Mouse (Mus musculus) MEL (cell line): ENCODE results near the gene Tspan14. TPM values are rescaled to one million over a fixed set of nuclear protein-coding genes. Genes with fewer than 3 reads are reported as not detected.
A peak's percentile ranks its signal among the peaks of the same experiment; 100 is the strongest.

ENCODE experiments used
- DNase-seq: peaks from one replicate; pipeline ENCODE4 v3.0.0; 2011; ENCODE audit warnings: low read depth, low spot score
- H3K27ac ChIP-seq: 2 replicates; pipeline ENCODE4 v1.5.1; 2012; ENCODE audit warnings: low read depth, mild to moderate bottlenecking, control low read depth, low read length, moderate library complexity; ENCODE audit not compliant: control insufficient read depth
- H3K27me3 ChIP-seq, 2 experiments: fragments of 150-350 bp in 1 of 2; sonication (generic) in 1 of 2; 2 replicates each; pipeline ENCODE4 v1.6.1; 2012; ENCODE audit warnings: low read length in 2 of 2, mild to moderate bottlenecking in 2 of 2, improper control_type of control experiment in 1 of 2, moderate library complexity in 1 of 2; ENCODE audit not compliant: insufficient read depth in 2 of 2, control insufficient read depth in 1 of 2
- H3K36me3 ChIP-seq, 2 experiments: 2 replicates each; pipeline ENCODE4 v1.6.1; 2012 to 2014; ENCODE audit warnings: low read length in 2 of 2, improper control_type of control experiment in 1 of 2, inconsistent platforms in 1 of 2, mild to moderate bottlenecking in 1 of 2; ENCODE audit not compliant: insufficient read depth in 2 of 2, control insufficient read depth in 1 of 2
- H3K4me1 ChIP-seq, 2 experiments: fragments of 150-350 bp in 1 of 2; sonication (generic) in 1 of 2; 2 replicates each; pipeline ENCODE4 v1.6.1; 2012; ENCODE audit warnings: low read length in 2 of 2, improper control_type of control experiment in 1 of 2, mild to moderate bottlenecking in 1 of 2; ENCODE audit not compliant: insufficient read depth in 2 of 2, control insufficient read depth in 1 of 2
- H3K4me3 ChIP-seq, 2 experiments: fragments of 150-350 bp in 1 of 2; sonication (generic) in 1 of 2; 2 replicates each; pipeline ENCODE4 v1.5.1; 2012; ENCODE audit warnings: low read depth in 2 of 2, low read length in 2 of 2, mild to moderate bottlenecking in 2 of 2, moderate library complexity in 2 of 2, control low read depth in 1 of 2, improper control_type of control experiment in 1 of 2; ENCODE audit not compliant: control insufficient read depth in 1 of 2, insufficient read depth in 1 of 2
- H3K79me2 ChIP-seq: 2 replicates; pipeline ENCODE4 v1.6.1; 2012; ENCODE audit warnings: mild to moderate bottlenecking, low read length, moderate library complexity; ENCODE audit not compliant: control insufficient read depth, poor library complexity, insufficient read depth
- H3K9ac ChIP-seq: 2 replicates; pipeline ENCODE4 v1.6.1; 2012; ENCODE audit warnings: low read depth, mild to moderate bottlenecking, control low read depth, low read length, moderate library complexity; ENCODE audit not compliant: control insufficient read depth, poor library complexity, severe bottlenecking
- H3K9me3 ChIP-seq: fragments of 150-350 bp; sonication (generic); replicated peaks from 2 replicates; pipeline ENCODE4 v1.6.1; 2012; ENCODE audit warnings: mild to moderate bottlenecking, low read length, improper control_type of control experiment, moderate library complexity; ENCODE audit not compliant: insufficient read depth
- EP300 ChIP-seq, 2 experiments: IDR thresholded peaks; 2 replicates each; pipeline ENCODE4 v1.6.1; 2011; ENCODE audit warnings: improper control_type of control experiment in 2 of 2, low read length in 2 of 2, low read depth in 1 of 2, mild to moderate bottlenecking in 1 of 2
- ETS1 ChIP-seq: IDR thresholded peaks from 2 replicates; pipeline ENCODE4 v1.6.1; 2012; ENCODE audit warnings: low read depth, mild to moderate bottlenecking, inconsistent platforms, low read length, improper control_type of control experiment, moderate library complexity
- GATA1 ChIP-seq: IDR thresholded peaks from 2 replicates; pipeline ENCODE4 v1.6.1; 2011; ENCODE audit warnings: low read depth, low read length, improper control_type of control experiment
- HCFC1 ChIP-seq: IDR thresholded peaks from 2 replicates; pipeline ENCODE4 v1.6.1; 2012; ENCODE audit warnings: low read depth, mild to moderate bottlenecking, inconsistent platforms, low read length, improper control_type of control experiment, moderate library complexity
- MAZ ChIP-seq: IDR thresholded peaks from 2 replicates; pipeline ENCODE4 v1.6.1; 2012; ENCODE audit warnings: low read depth, mild to moderate bottlenecking, inconsistent platforms, low read length, improper control_type of control experiment
- SIN3A ChIP-seq: IDR thresholded peaks from 2 replicates; pipeline ENCODE4 v1.6.1; 2012; ENCODE audit warnings: low read length, improper control_type of control experiment, inconsistent platforms
- TAL1 ChIP-seq: IDR thresholded peaks from 2 replicates; pipeline ENCODE4 v1.6.1; 2012; ENCODE audit warnings: mild to moderate bottlenecking, inconsistent platforms, low read length, moderate library complexity, mixed read lengths
- TBP ChIP-seq: IDR thresholded peaks from 2 replicates; pipeline ENCODE4 v1.8.0; 2011; ENCODE audit warnings: low read depth, low read length, improper control_type of control experiment
- USF1 ChIP-seq: IDR thresholded peaks from 2 replicates; pipeline ENCODE4 v1.6.1; 2014; ENCODE audit warnings: low read depth, mild to moderate bottlenecking, inconsistent platforms, low read length, improper control_type of control experiment, moderate library complexity
- ZMIZ1 ChIP-seq: IDR thresholded peaks from 2 replicates; pipeline ENCODE4 v1.6.1; 2012; ENCODE audit warnings: low read depth, mild to moderate bottlenecking, inconsistent platforms, low read length, improper control_type of control experiment, moderate library complexity
- polyA plus RNA-seq, 2 experiments: library from polyadenylated mRNA; stranded (reverse) in 1 of 2; unstranded in 1 of 2; fragments of >175 nt in 1 of 2; fragments of >200 nt in 1 of 2; gene quantifications; 2 replicates each; pipeline versions ENCODE4 v1.2.1 to v1.2.4; 2012; ENCODE audit warnings: low replicate concordance in 2 of 2, low read depth in 1 of 2; ENCODE audit not compliant: insufficient read length in 2 of 2, insufficient read depth in 1 of 2, missing spikeins in 1 of 2
- total RNA-seq: library from RNA; depleted of rRNA; stranded (reverse); fragments of 300-350 nt; gene quantifications from 2 replicates; pipeline ENCODE4 v1.2.3, GENCODE M21; 2012

Gene Tspan14
- total and polyA plus RNA-seq, 3 experiments = 24.8 to 29.9 TPM; not detected in 1

GRCm38 (mm10) chr14:40964214-40964610, 2.4 kb downstream of the Tspan14 start:
- Histone ChIP-seq H3K4me3 (no peak overlapping the region), H3K4me1 (peaks cover 9 to 49% of the 10 kb centered on the region in 2 experiments), H3K9ac (no peak overlapping the region)

GRCm38 (mm10) chr14:40963501-40964213, 3.0 kb downstream of the Tspan14 start:
- Histone ChIP-seq H3K9me3 (no peaks in the 10 kb centered on the region), H3K36me3 (peaks cover 0 to 52% of the 10 kb centered on the region in 2 experiments; a peak in 2 of 4 replicates), H3K27ac (peak overlapping the region; percentile 2; the same call in 1 of the 2 replicates), H3K9ac (no peak overlapping the region; the same call in 1 of the 2 replicates), H3K4me3 (no peak overlapping the region), H3K4me1 (peaks cover 13 to 54% of the 10 kb centered on the region in 2 experiments), H3K79me2 (peaks cover 26% of the 10 kb centered on the region), H3K27me3 (no peaks in the 10 kb centered on the region)
- TF ChIP-seq ZMIZ1 (no peak), USF1 (peak; percentile 60)
- no peak for DNase-seq

More at GRCm38 (mm10) chr14:40964214-40964610, 2.4 kb downstream of the Tspan14 start:
- TF ChIP-seq GATA1 = no peak
- TF ChIP-seq USF1 = no peak
- no peak for TF ChIP-seq TBP
- no peak overlapping the region for H3K27ac ChIP-seq
- no peaks in the 10 kb centered on the region for H3K9me3 ChIP-seq
- no peak for DNase-seq
- peaks cover 24% of the 10 kb centered on the region for H3K79me2 ChIP-seq
- H3K36me3 ChIP-seq = peaks cover 0 to 47% of the 10 kb centered on the region in 2 experiments; a peak in 2 of 4 replicates
- H3K27me3 ChIP-seq = no peaks in the 10 kb centered on the region

GRCm38 (mm10) chr14:40962365-40963290, 4.0 kb downstream of the Tspan14 start:
- peaks cover 26% of the 10 kb centered on the region for H3K79me2 ChIP-seq
- TF ChIP-seq TAL1 (peak; percentile 20; the same call in 1 of the 2 replicates), MAZ (0 out of 2 replicates have a peak, but pooled peaks have one; percentile 14), HCFC1 (no peak), SIN3A (peak; percentile 66), GATA1 (no peak), EP300 (IDR thresholded peaks at IDR 0.05; ENCODE audit: low read depth in 1 of 2, low read length in 2 of 2) (peak in 1 of 2 experiments; percentile 41; a peak in 1 of 4 replicates), ETS1 (peak; percentile 75)
- H3K27ac ChIP-seq = peak overlapping the region; percentile 68
- H3K9ac ChIP-seq = peak overlapping the region; percentile 26
- no peak overlapping the region for H3K4me3 ChIP-seq
- H3K27me3 ChIP-seq = no peaks in the 10 kb centered on the region
- H3K9me3 ChIP-seq = no peaks in the 10 kb centered on the region
- H3K36me3 ChIP-seq = peaks cover 0 to 49% of the 10 kb centered on the region in 2 experiments; a peak in 2 of 4 replicates
- DNase-seq = peak; percentile 62
- H3K4me1 ChIP-seq = peaks cover 15 to 51% of the 10 kb centered on the region in 2 experiments
